Mouse (Mus musculus): ENCODE measurements around the gene A230072I06Rik.

DNA sequence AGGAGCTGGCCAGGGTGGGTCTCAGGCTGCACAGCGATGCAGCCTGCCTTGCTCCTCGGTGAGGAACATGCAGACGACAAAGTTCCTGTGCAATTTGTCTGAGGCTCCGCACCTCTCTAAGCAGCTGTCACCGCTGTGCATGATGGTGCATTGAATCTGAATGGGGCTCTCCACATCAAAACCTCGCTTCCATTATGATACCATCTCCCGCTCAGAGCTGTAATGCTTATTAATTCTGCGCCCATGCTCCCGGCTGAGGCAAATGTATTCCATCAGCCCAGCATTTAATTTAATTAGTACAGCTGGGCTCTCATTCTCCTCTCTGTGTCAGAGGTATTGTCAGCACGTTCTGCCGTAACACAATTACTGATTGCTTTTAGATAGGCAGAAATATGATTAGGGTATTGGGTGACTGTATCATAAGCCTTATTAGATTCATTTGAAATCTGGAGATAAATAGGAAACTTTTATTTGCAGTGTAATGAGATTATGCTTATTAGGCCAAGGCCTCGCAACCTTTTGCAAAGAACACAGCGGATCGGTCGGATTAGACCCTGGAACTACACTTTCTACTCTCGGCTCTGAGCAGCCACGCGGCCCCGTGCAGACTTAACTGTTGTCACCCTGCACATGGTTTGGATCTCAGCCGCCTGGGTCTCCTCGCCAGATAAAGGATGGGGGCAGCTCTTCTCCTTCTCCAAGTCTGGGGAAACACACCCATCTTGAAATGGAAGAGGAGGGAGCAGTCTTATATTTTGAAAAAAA is 49.3 kb downstream of the A230072I06Rik start:
- TF ChIP-seq EP300 (IDR thresholded peaks at IDR 0.05), result no peak
- no peak for TF ChIP-seq CTCF (IDR thresholded peaks at IDR 0.05)

Data from lung, postnatal 0 days (tissue).